Mouse (Mus musculus) gonadal fat pad, adult 2 months (tissue): ENCODE measurements at regions not wholly inside any gene's neighbourhood (a gene's known extent, or its start where the extent isn't known, plus 50 kb on each side); places are given as distances from the start of the nearest gene placed in this dataset.

Experiments used
- DNase-seq: peaks from one replicate; pipeline ENCODE4 v3.0.0-alpha.2; 2012; ENCODE audit warnings: low read depth

GRCm38 (mm10) chr15:31673038-31673437 is 71.4 kb downstream of the Fam173b start:
- DNase-seq, result no peak

DNA sequence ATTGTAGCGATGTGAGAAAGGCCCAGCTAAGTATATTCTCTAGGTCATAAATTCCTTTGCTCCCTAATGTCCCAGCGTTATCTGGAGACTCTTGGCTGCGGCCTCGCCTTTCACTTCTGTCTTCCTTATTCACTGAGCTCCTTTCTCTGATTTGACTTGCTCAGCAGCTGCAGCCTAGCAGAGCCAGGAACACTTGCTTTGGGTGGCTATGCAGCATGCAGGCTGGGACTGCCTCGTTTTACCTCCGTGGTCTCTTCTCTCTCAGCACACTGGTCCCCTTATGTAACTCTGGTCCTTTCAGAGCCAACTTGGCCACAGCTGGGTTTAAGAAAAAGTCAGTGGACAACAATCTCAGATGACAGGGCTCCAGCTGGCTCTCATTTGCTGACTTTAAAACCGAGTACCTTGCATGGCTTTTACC is 75.1 kb downstream of the Fam173b start:
- DNase-seq, result no peak

DNA sequence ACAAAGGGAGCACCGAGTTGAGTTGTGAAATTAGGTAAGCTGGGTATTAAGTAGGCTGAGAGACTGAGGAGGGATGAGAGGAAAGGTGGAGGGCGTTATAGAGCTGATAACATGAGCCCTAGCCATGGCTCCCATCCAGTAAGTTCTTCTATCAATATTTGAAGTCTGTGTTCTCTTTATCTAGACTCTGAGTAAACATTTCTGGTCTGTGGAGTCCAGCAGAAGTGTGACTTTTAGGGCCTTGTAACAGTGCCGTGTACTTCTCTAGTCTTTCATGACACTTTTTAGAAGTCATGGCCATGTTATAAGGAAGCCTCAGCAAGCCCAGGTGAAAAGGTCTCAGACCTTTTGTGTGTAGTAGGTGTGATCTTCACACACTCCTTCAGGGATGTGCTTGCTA is 91.5 kb downstream of the Fam173b start:
- DNase-seq, result no peak

- DNase-seq, result no peak
Measured at GRCm38 (mm10) chr15:31694877-31695671, 93.4 kb downstream of the Fam173b start.

DNA sequence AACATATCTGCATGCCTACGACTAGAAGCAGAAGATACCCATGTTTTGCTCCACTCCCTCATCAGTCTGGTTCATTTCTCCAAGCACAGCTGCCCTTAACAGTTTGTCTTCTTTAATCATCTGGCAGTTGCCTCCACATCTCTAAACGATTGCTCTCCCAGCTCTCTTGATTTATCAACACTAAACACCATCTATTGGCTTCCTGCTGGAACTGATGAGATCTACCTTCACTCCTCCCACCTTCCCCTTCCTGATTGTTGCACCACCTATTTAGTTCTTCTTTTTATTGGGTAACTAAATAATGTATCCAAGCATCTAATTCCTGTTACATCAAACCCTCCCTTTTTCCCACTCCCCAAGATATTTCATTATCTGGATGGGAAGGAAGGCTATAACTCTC is 101.7 kb downstream of the Fam173b start:
- DNase-seq, result no peak

- DNase-seq, result no peak
Measured at GRCm38 (mm10) chr15:31707416-31707815, 105.8 kb downstream of the Fam173b start.

GRCm38 (mm10) chr15:31721019-31721418 is 119.4 kb downstream of the Fam173b start:
- no peak for DNase-seq

DNA sequence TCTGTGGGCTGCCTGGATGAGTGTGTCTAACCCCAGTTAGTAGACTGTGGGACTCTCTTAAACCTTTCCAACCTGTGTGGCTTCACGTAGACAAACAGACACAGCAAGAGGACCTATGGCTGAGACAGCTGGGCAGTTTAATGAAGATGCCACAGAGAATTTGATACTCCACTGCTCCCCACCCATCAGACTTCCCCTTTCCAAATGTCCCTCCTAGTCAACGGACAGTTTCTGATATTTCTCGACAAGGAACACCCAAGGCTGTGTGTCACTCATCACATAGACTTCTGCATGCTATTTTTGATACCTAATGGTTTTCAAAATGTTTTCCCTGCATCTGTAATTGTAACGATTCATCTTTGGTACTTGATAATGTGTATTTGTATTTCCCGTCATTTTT is 120.8 kb downstream of the Fam173b start:
- no peak for DNase-seq

GRCm38 (mm10) chr15:31724252-31724651 is 122.6 kb downstream of the Fam173b start:
- peak; percentile 13 for DNase-seq

- no peak for DNase-seq
Measured at GRCm38 (mm10) chr15:31729133-31729532, 127.5 kb downstream of the Fam173b start.

DNA sequence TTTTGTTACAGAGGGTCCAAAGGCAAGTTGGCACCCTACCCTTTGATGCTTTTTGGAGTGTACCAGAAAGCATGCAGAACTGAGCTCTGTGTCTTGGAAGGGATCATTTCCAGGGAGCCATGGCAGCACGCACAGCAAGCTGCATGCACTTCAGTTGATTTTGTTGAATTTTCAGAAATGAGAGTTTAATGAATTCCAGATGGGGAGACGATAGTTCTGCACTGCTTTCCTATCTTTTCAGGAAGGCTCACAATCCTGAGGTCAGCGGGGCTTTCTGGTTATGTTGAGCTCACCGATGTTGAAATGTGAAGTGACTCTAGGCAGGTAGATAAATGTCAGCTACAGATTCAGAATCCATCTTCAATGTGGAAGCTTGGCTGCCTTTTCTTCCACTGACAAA is 140.0 kb downstream of the Fam173b start:
- DNase-seq, result no peak

DNA sequence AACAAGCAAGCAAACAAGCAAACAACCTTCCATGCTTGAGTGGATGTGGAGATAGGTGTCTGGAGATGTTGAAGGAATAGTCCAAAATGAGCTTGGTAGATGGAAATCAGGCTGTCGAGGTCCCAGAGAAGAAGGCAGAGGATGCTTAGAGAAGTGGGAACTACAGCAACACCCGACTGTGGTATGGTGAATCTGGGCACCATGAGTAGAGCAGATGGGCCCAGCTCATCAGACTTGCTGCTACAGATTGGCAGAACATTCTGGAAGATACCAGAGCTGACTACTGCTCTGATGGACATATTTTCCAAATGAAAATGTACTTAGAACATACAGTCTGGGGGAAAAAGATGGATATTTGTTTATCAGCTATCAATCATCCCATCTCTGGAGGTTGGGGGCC is 142.9 kb downstream of the Fam173b start:
- DNase-seq, result no peak

- no peak for DNase-seq
Measured at GRCm38 (mm10) chr15:31752632-31753031, 151.0 kb downstream of the Fam173b start.

DNA sequence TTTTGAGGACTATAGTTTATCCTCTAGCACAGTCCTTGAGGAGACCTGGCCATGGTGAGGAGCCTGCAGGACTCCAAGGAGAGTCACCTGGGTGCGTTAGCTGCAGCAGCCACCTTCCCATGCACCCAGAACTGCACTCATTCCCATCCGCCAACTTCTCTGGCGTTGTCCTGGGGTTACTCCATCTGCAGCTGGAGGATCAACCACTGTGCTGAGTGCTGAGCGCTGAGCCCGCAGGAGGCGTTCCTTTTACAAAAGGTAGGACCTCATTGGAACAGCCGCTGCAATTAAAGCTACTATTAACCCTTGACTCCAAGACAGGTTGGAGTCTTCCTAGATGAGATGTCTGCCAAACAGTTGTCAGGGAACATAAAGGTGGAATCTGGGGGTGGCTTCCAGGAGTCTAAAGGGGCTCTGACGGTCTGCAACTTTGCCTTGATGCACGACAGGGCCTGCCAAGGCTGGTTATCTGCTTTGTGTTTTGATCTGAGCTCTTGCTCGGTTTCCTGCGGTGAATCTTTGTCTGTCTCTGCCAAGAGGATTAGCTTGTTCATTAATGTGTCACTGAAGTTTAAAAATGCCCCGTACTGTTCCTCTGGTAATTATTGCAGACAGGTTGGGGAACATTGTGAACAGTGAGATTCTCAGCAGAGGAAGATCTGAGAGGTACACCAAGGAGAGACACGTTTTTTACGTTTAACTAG is 152.1 kb downstream of the Fam173b start:
- no peak for DNase-seq

DNA sequence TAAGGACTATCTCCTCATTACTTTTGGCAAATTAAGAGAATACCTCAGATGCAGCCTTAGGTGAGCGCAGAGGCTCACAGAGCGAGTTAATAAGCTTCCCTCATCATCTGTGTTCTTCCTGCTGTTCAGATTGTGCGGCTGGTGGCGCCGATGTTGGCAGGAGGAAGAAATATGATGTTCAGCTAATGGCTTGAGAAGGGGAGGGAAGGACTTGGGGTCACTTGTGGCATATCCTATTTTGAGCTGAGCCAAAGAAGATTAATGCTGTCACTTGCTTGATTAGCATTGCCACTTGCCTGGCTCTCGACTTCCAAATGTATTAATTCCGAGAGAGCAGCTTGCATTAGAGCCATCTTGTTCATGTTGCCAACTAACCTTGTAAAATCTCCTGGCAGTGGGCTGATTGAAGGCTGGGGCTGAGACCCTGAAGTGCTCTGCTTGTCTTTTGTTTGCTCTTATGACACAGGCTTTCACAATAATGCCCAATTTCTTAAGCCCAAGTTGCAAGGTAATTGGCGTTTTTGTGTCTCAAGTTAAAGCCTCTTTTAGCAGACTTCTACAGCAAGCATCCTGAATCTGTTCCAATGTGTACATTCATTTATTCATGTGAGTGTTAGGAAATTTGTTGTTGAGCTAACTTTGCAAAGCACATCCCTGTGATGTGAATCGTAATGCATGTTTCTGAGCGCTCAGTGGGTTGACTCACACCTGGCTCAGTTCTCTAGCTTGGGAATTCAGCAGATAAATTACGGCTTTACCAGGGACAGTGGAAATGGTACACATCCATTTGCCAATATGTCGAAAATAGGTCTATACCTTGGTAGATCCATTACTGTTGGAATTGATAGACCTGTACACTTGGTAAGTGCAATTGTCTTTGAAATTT is 167.6 kb downstream of the Fam173b start:
- DNase-seq, result no peak

- no peak for DNase-seq
Measured at GRCm38 (mm10) chr15:31783081-31783480, 181.4 kb downstream of the Fam173b start.

GRCm38 (mm10) chr15:31785022-31785421 is 183.4 kb downstream of the Fam173b start:
- DNase-seq, result no peak

- DNase-seq, result no peak
Measured at GRCm38 (mm10) chr15:31798863-31799262, 197.2 kb downstream of the Fam173b start.

- DNase-seq, result no peak
Measured at GRCm38 (mm10) chr15:31805522-31805921, 203.9 kb downstream of the Fam173b start.

DNA sequence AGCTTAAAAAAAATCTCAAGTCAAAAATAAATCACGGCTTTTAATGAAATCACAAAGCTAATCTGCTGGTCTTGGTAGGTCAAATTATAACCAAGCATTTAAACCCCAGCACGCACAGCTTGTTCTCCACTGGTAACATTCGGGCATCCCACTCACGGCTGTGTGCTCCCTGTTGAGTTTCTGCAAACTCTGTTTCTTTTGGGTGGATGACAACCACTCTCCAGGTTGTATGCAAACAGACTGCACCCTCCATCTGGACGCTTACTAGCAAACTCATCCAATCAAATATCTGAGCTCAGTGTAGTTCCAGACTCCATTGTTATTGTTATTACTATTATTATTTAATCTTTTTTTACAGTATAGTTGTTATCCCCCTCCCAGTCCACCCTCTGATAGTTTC is 213.9 kb downstream of the Fam173b start:
- no peak for DNase-seq

- DNase-seq, result no peak
Measured at GRCm38 (mm10) chr15:31819219-31819618, 217.6 kb downstream of the Fam173b start.

GRCm38 (mm10) chr15:31827219-31827618 is 225.6 kb downstream of the Fam173b start:
- no peak for DNase-seq
